Mouse (Mus musculus) G1E (cell line): ENCODE measurements around the gene Acot11.

Experiments
- CTCF ChIP-seq: IDR thresholded peaks from 2 replicates; pipeline ENCODE4 v1.5.1; 2012; ENCODE audit warnings: low read depth, low read length, inconsistent platforms, mixed read lengths
- GATA1 ChIP-seq: IDR thresholded peaks from 2 replicates; pipeline ENCODE4 v1.6.1; 2012; ENCODE audit warnings: borderline replicate concordance, low read length, inconsistent platforms, mixed read lengths
- GATA2 ChIP-seq: IDR thresholded peaks from 2 replicates; pipeline ENCODE4 v1.6.1; 2012; ENCODE audit warnings: low read depth, low read length, inconsistent platforms, borderline replicate concordance
- TAL1 ChIP-seq: conservative IDR thresholded peaks from 2 replicates; pipeline ENCODE4 v1.6.1; 2012; ENCODE audit warnings: low read depth, low read length, inconsistent platforms, mixed read lengths

DNA sequence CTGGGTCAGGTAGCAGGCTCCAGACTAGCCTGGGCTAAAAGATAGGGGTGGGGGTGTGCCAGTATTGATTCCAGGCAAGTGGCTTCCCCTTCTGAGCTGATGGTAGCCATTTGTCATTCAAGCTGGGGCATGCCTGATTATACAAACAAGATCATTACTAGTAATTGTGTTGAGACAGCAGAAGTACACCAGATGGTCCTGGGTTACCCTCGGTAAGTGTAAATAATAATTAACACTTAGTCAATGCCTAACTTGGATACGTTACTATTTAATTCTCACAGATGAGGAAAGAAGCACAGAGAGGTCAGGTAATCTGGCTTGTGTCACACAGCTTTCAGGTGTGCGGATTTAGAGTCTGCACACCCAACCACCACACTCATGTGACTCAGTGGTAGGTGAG, 66.9 kb downstream of the Acot11 start:
- TF ChIP-seq CTCF, result no peak
- no peak for TF ChIP-seq TAL1
- TF ChIP-seq GATA1, result no peak
- no peak for TF ChIP-seq GATA2
